Mouse (Mus musculus): ENCODE data around the gene Gm11596. TPM values are rescaled to one million over a fixed set of nuclear protein-coding genes. Genes with fewer than 3 reads are reported as not detected.
"Not testable (repeated sequence)": the region's sequence is repeated elsewhere in the genome, so short reads cannot be mapped to it uniquely, and the experiment has no call there.

Gene Gm11596
- polyA plus RNA-seq (2012; rRNA removed): not detected in 2 replicates

- H3K4me3 ChIP-seq (replicated peaks; ENCODE audit: extremely low read depth, low read depth, low read length): no peak within 1 kb of the TSS
- 62% methylated on average over 2 of the region's 2 CpGs for WGBS
- DNase-seq: no peak
- TF ChIP-seq POLR2A (IDR thresholded peaks at IDR 0.05; ENCODE audit: borderline replicate concordance, extremely low read depth, low read depth, low read length) (no peak), CTCF (IDR thresholded peaks at IDR 0.05; ENCODE audit: insufficient read depth, low read length) (no peak)
- H3K4me1 ChIP-seq (ENCODE audit: control insufficient read depth, insufficient read depth, low read length): no peaks in the 10 kb centered on the region
These were observed at the start of gene Gm11596 for GRCm38 (mm10) chr11:99793367-99793766. Gene Gm11596 (minus strand): TSS chr11:99793467.

GRCm38 (mm10) chr11:99842185-99842584, 48.9 kb upstream of the Gm11596 start:
- Histone ChIP-seq H3K4me3 (replicated peaks; ENCODE audit: extremely low read depth, low read depth, low read length) (no peak overlapping the region), H3K4me1 (ENCODE audit: control insufficient read depth, insufficient read depth, low read length) (no peaks in the 10 kb centered on the region)
- TF ChIP-seq CTCF (IDR thresholded peaks at IDR 0.05; ENCODE audit: insufficient read depth, low read length): no peak
- DNase-seq: no peak
- 97% methylated on average over 1 of the region's 1 CpGs for WGBS

GRCm38 (mm10) chr11:99837966-99838365, 44.7 kb upstream of the Gm11596 start, which contains the start of gene 2300003K06Rik:
Gene 2300003K06Rik (minus strand): TSS chr11:99838066.
- no peaks in the 10 kb centered on the region for H3K4me1 ChIP-seq (ENCODE audit: control insufficient read depth, insufficient read depth, low read length)
- DNase-seq: no peak
- H3K4me3 ChIP-seq (replicated peaks; ENCODE audit: extremely low read depth, low read depth, low read length): no peak within 1 kb of the TSS
- no peak for TF ChIP-seq CTCF (IDR thresholded peaks at IDR 0.05; ENCODE audit: insufficient read depth, low read length)
- TF ChIP-seq POLR2A (IDR thresholded peaks at IDR 0.05; ENCODE audit: borderline replicate concordance, extremely low read depth, low read depth, low read length): no peak
- WGBS: 76% methylated on average over 1 of the region's 1 CpGs

GRCm38 (mm10) chr11:99815566-99815965, 22.3 kb upstream of the Gm11596 start, which contains the start of gene Gm11564:
Gene Gm11564 (minus strand): TSS chr11:99815666.
- H3K4me3 ChIP-seq (replicated peaks; ENCODE audit: extremely low read depth, low read depth, low read length); DNase-seq; H3K4me1 ChIP-seq (ENCODE audit: control insufficient read depth, insufficient read depth, low read length): not testable (repeated sequence)
- WGBS: 79% methylated on average over 2 of the region's 2 CpGs

GRCm38 (mm10) chr11:99809792-99810191, 16.5 kb upstream of the Gm11596 start, which contains the start of gene Krtap4-13:
Gene Krtap4-13 (minus strand): TSS chr11:99809892.
- not testable (repeated sequence) for H3K4me3 ChIP-seq (replicated peaks; ENCODE audit: extremely low read depth, low read depth, low read length); H3K4me1 ChIP-seq (ENCODE audit: control insufficient read depth, insufficient read depth, low read length); DNase-seq

GRCm38 (mm10) chr11:99804346-99804745, 11.1 kb upstream of the Gm11596 start, which contains the start of gene Gm11554:
Gene Gm11554 (minus strand): TSS chr11:99804446.
- not testable (repeated sequence) for H3K4me1 ChIP-seq (ENCODE audit: control insufficient read depth, insufficient read depth, low read length); H3K4me3 ChIP-seq (replicated peaks; ENCODE audit: extremely low read depth, low read depth, low read length); DNase-seq
- no CpG with 5 or more reads among the region's 1 CpGs for WGBS

- H3K4me3 ChIP-seq (replicated peaks; ENCODE audit: extremely low read depth, low read depth, low read length); DNase-seq; H3K4me1 ChIP-seq (ENCODE audit: control insufficient read depth, insufficient read depth, low read length): not testable (repeated sequence)
- no CpG with 5 or more reads among the region's 1 CpGs for WGBS
These were observed 5.6 kb upstream of the Gm11596 start, which contains the start of gene Gm11569 for GRCm38 (mm10) chr11:99798832-99799231. Gene Gm11569 (minus strand): TSS chr11:99798932.

- not testable (repeated sequence) for DNase-seq; H3K4me3 ChIP-seq (replicated peaks; ENCODE audit: extremely low read depth, low read depth, low read length); H3K4me1 ChIP-seq (ENCODE audit: control insufficient read depth, insufficient read depth, low read length)
These were observed 8.4 kb downstream of the Gm11596 start, which contains the start of gene Krtap4-9 for GRCm38 (mm10) chr11:99784900-99785299. Gene Krtap4-9 (plus strand): TSS chr11:99785200.

GRCm38 (mm10) chr11:99780604-99781003, 12.7 kb downstream of the Gm11596 start, which contains the start of gene Krtap4-8:
Gene Krtap4-8 (minus strand): TSS chr11:99780704.
- Histone ChIP-seq H3K4me1 (ENCODE audit: control insufficient read depth, insufficient read depth, low read length) (no peaks in the 10 kb centered on the region), H3K4me3 (replicated peaks; ENCODE audit: extremely low read depth, low read depth, low read length) (no peak within 1 kb of the TSS)
- WGBS: 90% methylated on average over 2 of the region's 2 CpGs
- DNase-seq: no peak
- TF ChIP-seq CTCF (IDR thresholded peaks at IDR 0.05; ENCODE audit: insufficient read depth, low read length): no peak
- no peak for TF ChIP-seq POLR2A (IDR thresholded peaks at IDR 0.05; ENCODE audit: borderline replicate concordance, extremely low read depth, low read depth, low read length)

- WGBS: 69% methylated on average over 7 of the region's 7 CpGs
- H3K4me1 ChIP-seq (ENCODE audit: control insufficient read depth, insufficient read depth, low read length): no peaks in the 10 kb centered on the region
- no peak for TF ChIP-seq CTCF (IDR thresholded peaks at IDR 0.05; ENCODE audit: insufficient read depth, low read length)
- no peak for TF ChIP-seq POLR2A (IDR thresholded peaks at IDR 0.05; ENCODE audit: borderline replicate concordance, extremely low read depth, low read depth, low read length)
- DNase-seq: no peak
- H3K4me3 ChIP-seq (replicated peaks; ENCODE audit: extremely low read depth, low read depth, low read length): no peak overlapping the region
These were observed 14.9 kb downstream of the Gm11596 start for GRCm38 (mm10) chr11:99778401-99778800.

GRCm38 (mm10) chr11:99772813-99773212, 20.5 kb downstream of the Gm11596 start, which contains the start of gene Gm11595:
Gene Gm11595 (minus strand): TSS chr11:99772913.
- H3K4me3 ChIP-seq (replicated peaks; ENCODE audit: extremely low read depth, low read depth, low read length); H3K4me1 ChIP-seq (ENCODE audit: control insufficient read depth, insufficient read depth, low read length); DNase-seq: not testable (repeated sequence)
